Mouse (Mus musculus): ENCODE data around the gene Gpr39. TPM values are rescaled to one million over a fixed set of nuclear protein-coding genes. Genes with fewer than 3 reads are reported as not detected.

Gpr39 gene
- total RNA-seq, 2 experiments from 2014 or later = 0.33 to 0.34 TPM

- peak; percentile 54 to 88 for DNase-seq (ENCODE audit: extremely low spot score in 1 of 2, low spot score in 1 of 2)
Measured at GRCm38 (mm10) chr1:125789804-125790203, 113.0 kb downstream of the Gpr39 start.

- DNase-seq (ENCODE audit: extremely low spot score in 1 of 2, low spot score in 1 of 2) = no peak
Measured at GRCm38 (mm10) chr1:125800506-125800905, 123.7 kb downstream of the Gpr39 start.

DNA sequence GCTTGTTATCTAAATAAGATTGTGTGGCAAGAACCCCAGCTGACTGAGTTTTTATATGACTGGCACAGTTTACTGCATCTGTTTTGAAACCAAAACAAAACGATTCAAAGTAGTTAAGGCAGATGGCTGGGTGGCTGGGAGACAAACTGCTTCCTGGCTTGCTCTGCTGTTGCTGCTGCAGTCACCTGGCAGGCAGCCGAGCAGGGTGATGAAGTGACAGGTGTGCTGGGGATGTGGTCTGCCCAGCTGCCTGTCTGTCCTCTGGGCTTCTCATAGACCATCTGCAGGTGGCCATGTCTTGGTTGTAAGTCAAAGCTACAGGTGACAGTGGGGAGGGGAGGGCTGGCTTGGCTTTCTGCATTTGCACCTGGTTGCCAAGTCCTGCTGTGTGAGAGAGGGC is 131.6 kb downstream of the Gpr39 start:
- DNase-seq (ENCODE audit: extremely low spot score in 1 of 2, low spot score in 1 of 2) = peak; percentile 16 to 36

GRCm38 (mm10) chr1:125813141-125813782 is 136.5 kb downstream of the Gpr39 start:
- no peak for DNase-seq (ENCODE audit: extremely low spot score in 1 of 2, low spot score in 1 of 2)

GRCm38 (mm10) chr1:125821101-125821500 is 144.3 kb downstream of the Gpr39 start:
- no peak for DNase-seq (ENCODE audit: extremely low spot score in 1 of 2, low spot score in 1 of 2)

DNA sequence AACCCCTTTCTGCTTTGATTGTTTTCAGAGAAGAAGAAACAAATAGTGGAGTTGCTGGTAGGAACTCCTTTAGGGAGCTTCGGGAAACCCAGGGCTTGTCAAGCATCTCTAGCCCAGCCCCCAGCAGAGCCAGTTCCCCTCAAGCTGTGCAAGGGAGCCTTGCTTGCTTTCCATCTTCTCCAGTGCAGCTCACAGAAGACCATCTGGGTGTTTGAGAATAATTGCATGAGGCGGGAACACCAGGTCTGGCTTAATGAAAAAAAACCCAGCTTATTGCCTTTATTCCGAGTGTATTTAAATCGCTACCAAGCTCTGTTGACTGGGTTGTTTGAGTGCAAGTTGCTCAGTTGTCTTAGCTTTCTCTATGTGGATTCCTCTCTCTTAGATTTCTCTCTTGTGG is 146.8 kb downstream of the Gpr39 start:
- DNase-seq (ENCODE audit: extremely low spot score in 1 of 2, low spot score in 1 of 2) = no peak

- DNase-seq (ENCODE audit: extremely low spot score in 1 of 2, low spot score in 1 of 2) = no peak
Measured at GRCm38 (mm10) chr1:125837507-125837906, 160.7 kb downstream of the Gpr39 start.

DNA sequence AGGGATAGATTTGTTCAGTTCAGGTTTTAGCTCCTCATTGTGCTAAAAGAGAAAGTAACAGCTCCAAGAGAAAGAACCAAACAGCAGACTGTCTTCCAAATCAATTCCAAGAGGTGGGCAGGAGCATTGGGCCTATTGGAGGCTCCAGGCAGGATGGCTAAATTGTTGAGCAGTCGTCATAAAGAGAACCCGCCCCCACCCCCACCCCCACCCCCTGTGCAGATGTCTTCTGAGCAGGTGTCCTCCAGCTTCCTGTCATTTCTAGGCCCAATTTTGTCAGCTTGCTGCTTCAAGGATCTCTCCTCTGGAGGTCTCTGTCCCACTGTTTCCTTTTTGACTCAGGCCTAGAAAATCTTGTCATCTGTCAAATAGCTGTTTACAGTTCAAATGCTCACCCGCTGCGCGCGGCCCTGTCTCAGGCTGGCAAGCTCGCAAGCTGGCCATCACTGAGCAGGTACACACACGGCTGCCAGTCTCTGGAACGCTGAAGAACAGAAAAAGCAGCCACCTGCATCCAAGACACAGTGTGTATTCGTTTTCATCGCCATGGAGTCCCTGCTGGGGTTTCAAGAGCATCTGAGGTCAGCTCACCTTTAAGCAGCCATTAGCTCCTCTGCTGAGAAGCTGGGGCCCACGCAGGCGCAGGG is 163.1 kb downstream of the Gpr39 start:
- DNase-seq (ENCODE audit: extremely low spot score in 1 of 2, low spot score in 1 of 2) = no peak

- no peak for DNase-seq (ENCODE audit: extremely low spot score in 1 of 2, low spot score in 1 of 2)
Measured at GRCm38 (mm10) chr1:125854646-125855045, 177.9 kb downstream of the Gpr39 start.

DNA sequence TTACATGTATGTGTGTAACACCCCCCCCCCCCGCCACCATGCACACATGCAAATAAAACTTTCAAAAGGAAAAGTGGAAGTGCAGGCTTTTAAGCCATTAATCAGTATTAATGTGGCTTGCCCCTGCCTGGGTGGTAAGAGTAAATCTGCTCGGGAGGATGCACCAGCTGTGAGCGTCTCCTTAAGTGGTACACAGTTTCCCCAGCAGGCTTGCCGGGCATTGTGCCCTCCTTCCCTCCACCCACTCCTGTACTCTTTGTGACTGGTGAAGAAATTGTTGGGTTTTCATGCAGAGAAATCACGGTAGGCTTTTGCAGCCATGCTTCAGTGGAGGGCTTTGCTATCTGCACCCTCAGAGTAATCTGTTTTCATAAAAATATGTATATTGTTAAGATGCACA is 181.8 kb downstream of the Gpr39 start:
- no peak for DNase-seq (ENCODE audit: extremely low spot score in 1 of 2, low spot score in 1 of 2)

- no peak for DNase-seq (ENCODE audit: extremely low spot score in 1 of 2, low spot score in 1 of 2)
Measured at GRCm38 (mm10) chr1:125870056-125870455, 193.3 kb downstream of the Gpr39 start.

DNA sequence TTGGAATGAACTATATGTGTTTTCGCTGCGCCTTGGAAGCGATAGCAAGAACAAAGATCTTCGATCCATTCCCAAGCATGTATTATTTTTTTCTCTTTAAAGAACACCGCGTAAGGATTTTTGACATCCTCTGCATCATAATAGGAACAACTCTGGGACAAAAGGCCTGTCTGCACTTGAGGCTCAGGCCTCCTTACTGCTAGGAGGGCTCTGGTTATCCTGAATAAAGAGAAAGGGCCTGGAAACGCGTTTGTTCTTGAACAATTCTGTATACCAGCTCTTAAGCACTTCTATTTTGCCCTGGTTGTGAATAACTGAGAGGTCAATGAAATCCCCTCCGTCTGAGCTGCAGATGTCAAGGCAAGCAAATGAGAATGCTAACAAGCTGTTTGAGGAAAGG is 216.4 kb downstream of the Gpr39 start:
- no peak for DNase-seq (ENCODE audit: extremely low spot score in 1 of 2, low spot score in 1 of 2)

- DNase-seq (ENCODE audit: extremely low spot score in 1 of 2, low spot score in 1 of 2) = peak; percentile 19 to 29
Measured at GRCm38 (mm10) chr1:125910211-125910870, 233.5 kb downstream of the Gpr39 start.

DNA sequence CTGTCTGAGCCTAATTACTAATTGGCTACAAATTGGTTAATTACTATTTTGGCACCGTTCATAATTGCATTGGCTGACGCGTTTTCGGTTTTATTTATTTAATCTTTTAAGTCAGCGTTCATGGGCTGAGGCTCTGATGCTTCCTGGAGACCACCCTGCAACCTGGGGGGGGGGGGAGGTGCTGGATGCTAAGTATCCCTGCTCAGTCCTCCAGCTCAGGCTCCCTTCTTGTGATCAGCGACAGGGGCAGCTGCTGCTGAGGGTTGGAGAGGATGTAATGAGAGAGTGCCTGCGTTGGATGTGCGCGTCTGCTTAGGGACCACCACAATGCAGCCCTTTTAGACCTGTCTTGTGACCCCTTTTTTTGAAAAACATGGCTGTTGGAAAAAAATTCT is 234.1 kb downstream of the Gpr39 start:
- no peak for DNase-seq (ENCODE audit: extremely low spot score in 1 of 2, low spot score in 1 of 2)

GRCm38 (mm10) chr1:125911337-125911900 is 234.6 kb downstream of the Gpr39 start:
- DNase-seq (ENCODE audit: extremely low spot score in 1 of 2, low spot score in 1 of 2) = peak; percentile 45 to 57

GRCm38 (mm10) chr1:125911901-125912445 is 235.2 kb downstream of the Gpr39 start:
- DNase-seq (ENCODE audit: extremely low spot score in 1 of 2, low spot score in 1 of 2) = peak; percentile 37 to 46

GRCm38 (mm10) chr1:125912601-125913600 is 236.1 kb downstream of the Gpr39 start, which contains the start of gene Lypd1:
TSS of gene Lypd1 (minus strand) at chr1:125913101.
- DNase-seq (ENCODE audit: extremely low spot score in 1 of 2, low spot score in 1 of 2) = peak; percentile 7 to 12

DNA sequence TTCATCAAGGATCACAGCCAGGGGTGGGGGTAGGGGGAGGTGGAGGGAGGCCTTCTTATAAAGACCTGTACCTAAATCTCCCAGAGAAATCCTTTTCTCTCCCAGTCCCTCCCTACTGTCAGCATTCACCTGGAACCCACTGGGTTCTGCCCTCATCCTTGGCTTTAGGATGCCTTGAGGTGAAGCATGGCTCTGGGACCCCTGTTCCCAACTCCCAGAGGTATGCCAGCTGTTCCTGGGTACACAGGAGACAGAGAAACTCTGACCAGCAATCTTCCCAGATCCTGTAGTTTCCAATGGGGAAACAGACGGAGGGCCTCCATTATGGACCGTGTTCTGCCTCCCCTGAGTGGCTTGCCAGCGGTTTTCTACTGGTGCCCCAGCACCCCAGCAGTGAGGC is 243.9 kb downstream of the Gpr39 start:
- DNase-seq (ENCODE audit: extremely low spot score in 1 of 2, low spot score in 1 of 2) = no peak

GRCm38 (mm10) chr1:125923062-125923461 is 246.3 kb downstream of the Gpr39 start:
- DNase-seq (ENCODE audit: extremely low spot score in 1 of 2, low spot score in 1 of 2) = no peak

All from layer of hippocampus, postnatal 25 days (tissue).